ENCODE assay signal across 7 mouse cellular contexts in the genomic region with DNA sequence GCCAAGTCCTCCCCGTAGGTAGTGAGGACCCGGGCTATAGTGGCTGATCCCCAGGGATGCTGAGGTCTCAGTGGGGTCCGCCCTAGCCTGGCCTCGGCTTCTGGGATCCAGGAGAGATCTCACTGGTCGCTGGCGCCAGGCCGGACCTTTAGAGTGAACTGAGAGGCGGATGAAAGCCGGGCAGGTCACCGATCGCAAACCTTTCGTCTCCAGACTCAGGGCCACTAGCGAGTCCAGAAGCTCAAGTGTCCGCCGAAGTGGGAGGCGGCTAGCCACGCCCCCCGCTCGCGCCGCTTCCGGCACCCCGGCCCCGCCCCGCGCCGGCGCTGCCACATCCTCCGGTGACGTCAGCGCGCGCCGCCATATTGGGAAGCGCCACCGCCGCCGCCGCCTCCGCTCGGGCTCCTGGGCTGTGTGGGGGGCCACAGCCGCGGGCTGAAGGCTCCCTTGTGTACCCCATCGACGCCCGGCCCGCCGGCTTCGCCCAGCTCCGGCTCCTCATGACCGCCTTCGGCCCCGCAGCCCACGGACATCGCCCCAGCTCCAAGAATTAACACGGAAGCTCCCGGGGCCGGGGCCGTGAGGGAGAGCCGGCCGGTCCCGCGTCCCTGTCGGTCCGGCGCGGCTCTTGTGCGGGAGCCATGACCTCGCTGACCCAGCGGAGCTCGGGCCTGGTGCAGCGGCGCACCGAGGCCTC. TPM values are rescaled to one million over a fixed set of nuclear protein-coding genes. Genes with fewer than 3 reads are reported as not detected.
A peak's percentile ranks its signal among the peaks of the same experiment; 100 is the strongest.
DNase-seq lines count a peak whose midpoint lies in the region; ATAC-seq lines count a peak whose summit lies in the region.

A gene (plus strand): TSS at position 360 of the 697 bp plus-strand sequence.

- no peaks in the 10 kb centered on the region for H3K9me3 ChIP-seq in intestine, embryonic 15.5 days
- H3K9me3 ChIP-seq in midbrain, embryonic 10.5 days (replicated peaks): no peaks in the 10 kb centered on the region

- intact Hi-C loops in gastrocnemius, postnatal 36 days (cut with DNase I): loop anchor here (5.0 kb wide), 1 partner anchor 119 kb away; no protein-coding TSS in a partner anchor
- intact Hi-C loops in left cerebral cortex, postnatal 25 days (cut with DNase I): loop anchor here (5.0 kb wide), 1 partner anchor 114 kb away; a partner anchor contains a TSS

- no peaks in the 10 kb centered on the region for H3K36me3 ChIP-seq in intestine, embryonic 15.5 days
- H3K36me3 ChIP-seq in midbrain, embryonic 10.5 days: peaks cover 12% of the 10 kb centered on the region

- ATAC-seq in intestine, embryonic 15.5 days: peak; percentile 94

- WGBS in intestine, embryonic 15.5 days: under 1% methylated on average over 74 of the region's 74 CpGs
- WGBS in midbrain, embryonic 10.5 days: under 1% methylated on average over 74 of the region's 74 CpGs

- H3K4me2 ChIP-seq in intestine, embryonic 15.5 days (replicated peaks): peak within 1 kb of the TSS; percentile 76

- peak within 1 kb of the TSS; percentile 96 for H3K27ac ChIP-seq in intestine, embryonic 15.5 days
- peak within 1 kb of the TSS; percentile 97 for H3K27ac ChIP-seq in midbrain, embryonic 10.5 days (replicated peaks)

- peak within 1 kb of the TSS; percentile 81 for H3K4me3 ChIP-seq in intestine, embryonic 15.5 days (replicated peaks)
- peak within 1 kb of the TSS; percentile 98 for H3K4me3 ChIP-seq in midbrain, embryonic 10.5 days

- H3K4me1 ChIP-seq in intestine, embryonic 15.5 days (replicated peaks): 0 out of 2 replicates have a peak, but pooled peaks cover 7% of the 10 kb centered on the region
- peaks cover 41% of the 10 kb centered on the region for H3K4me1 ChIP-seq in midbrain, embryonic 10.5 days

- H3K27me3 ChIP-seq in intestine, embryonic 15.5 days (replicated peaks): no peaks in the 10 kb centered on the region
- H3K27me3 ChIP-seq in midbrain, embryonic 10.5 days (ENCODE audit: low read depth, poor library complexity, severe bottlenecking): peaks cover 21% of the 10 kb centered on the region

- peak; percentile 98 to 99 for DNase-seq in adrenal gland, adult 18-20 months (ENCODE audit: low spot score in 2 of 2)
- peak; percentile 98 for DNase-seq in embryo, embryonic 11 days
- peak; percentile 93 to 94 for DNase-seq in gastrocnemius, postnatal 36 days
- peak; percentile 96 for DNase-seq in left cerebral cortex, postnatal 25 days (ENCODE audit: low spot score in 2 of 2)
- peak; percentile 95 for DNase-seq in midbrain, embryonic 10.5 days (ENCODE audit: low spot score)
- DNase-seq in right cerebral cortex, postnatal 4 days: peak; percentile 96

- peak within 1 kb of the TSS; percentile 98 for H3K9ac ChIP-seq in intestine, embryonic 15.5 days

RNA-seq across cellular contexts. Expression of the gene that starts here (rescaled TPM):
- 100 to 1,000 TPM; 131 to 161 TPM for total RNA-seq in adrenal gland, adult 18-20 months (2021)
- total RNA-seq in gastrocnemius, postnatal 36 days (2021): 10 to 100 TPM; 69.0 to 74.6 TPM
- 79.5 and 85.1 TPM in 2 replicates for polyA plus RNA-seq in intestine, embryonic 15.5 days (2015; fragmentation: Nextera tagmentation; extraction: Ambion mirVana)
- total RNA-seq in left cerebral cortex, postnatal 25 days (2021): 100 to 1,000 TPM; 104 TPM
- 69.0 and 73.3 TPM in 2 replicates for polyA plus RNA-seq in midbrain, embryonic 10.5 days (2016; fragmentation: Nextera tagmentation; extraction: Ambion mirVana)

Comparison
In these comparisons a context has a peak if more than half of its experiments do, and no peak if none do; other contexts are left out.
1. Peak in every context shown above with its lines: DNase-seq, ATAC-seq, H3K4me3 ChIP-seq and H3K27ac ChIP-seq.